Mouse (Mus musculus) midbrain, embryonic 10.5 days (tissue): ENCODE results near the gene Shtn1. TPM values are rescaled to one million over a fixed set of nuclear protein-coding genes. Genes with fewer than 3 reads are reported as not detected.

ENCODE experiments used
- DNase-seq: peaks from one replicate; pipeline ENCODE4 v3.0.0-alpha.2; 2017; ENCODE audit warnings: low spot score
- H3K27ac ChIP-seq: fragments of 300-500 bp; sonication (generic); replicated peaks from 2 replicates; pipeline ENCODE4 v1.5.1; 2016; ENCODE audit warnings: mild to moderate bottlenecking
- H3K27me3 ChIP-seq: fragments of 300-500 bp; sonication (generic); 2 replicates; pipeline ENCODE4 v1.6.1; 2016; ENCODE audit warnings: low read depth, mild to moderate bottlenecking; ENCODE audit not compliant: poor library complexity, severe bottlenecking
- H3K36me3 ChIP-seq: fragments of 300-500 bp; sonication (generic); 2 replicates; pipeline ENCODE4 v1.6.1; 2016; ENCODE audit warnings: mild to moderate bottlenecking, moderate library complexity
- H3K4me1 ChIP-seq: fragments of 300-500 bp; sonication (generic); 2 replicates; pipeline ENCODE4 v1.6.1; 2016
- H3K4me3 ChIP-seq: fragments of 300-500 bp; sonication (generic); 2 replicates; pipeline ENCODE4 v1.5.1; 2016; ENCODE audit warnings: mild to moderate bottlenecking, moderate library complexity
- H3K9me3 ChIP-seq: fragments of 300-500 bp; sonication (generic); replicated peaks from 2 replicates; pipeline ENCODE4 v1.6.1; 2016; ENCODE audit warnings: mild to moderate bottlenecking
- WGBS: fragments of 180-500 bp; shearing (Covaris S2); methylation state at CpG from one replicate; pipeline ENCODE4 v1.1.7; 2016; 5-methylcytosine and 5-hydroxymethylcytosine counted together
- polyA plus RNA-seq: library from polyadenylated mRNA; unstranded; fragments of >200 nt; fragmentation: Nextera tagmentation; extraction: Ambion mirVana; gene quantifications from 2 replicates; pipeline ENCODE4 v1.2.1, GENCODE M21; 2016

Shtn1 gene
- polyA plus RNA-seq, 1 experiment from 2014 or later: 0.75 TPM

DNA sequence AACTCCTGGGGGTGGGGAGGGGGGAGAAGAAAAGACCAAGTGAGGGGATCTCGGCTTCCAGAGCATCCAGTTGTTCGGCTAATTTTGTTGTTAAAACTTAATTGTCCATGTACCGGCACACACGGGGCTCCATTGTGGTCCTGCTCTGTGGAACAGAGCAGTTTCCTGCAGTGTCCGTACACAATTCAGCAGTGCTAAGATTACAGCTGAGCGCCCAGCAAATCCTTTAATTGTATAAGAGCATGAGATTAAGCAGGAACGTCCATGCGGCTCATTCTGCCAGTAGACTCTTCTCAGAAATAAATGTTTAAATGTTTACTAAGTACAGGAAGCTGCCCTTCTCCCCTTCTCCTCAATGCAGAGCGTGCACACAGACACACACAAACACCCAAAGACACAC, 94.3 kb downstream of the Shtn1 start:
- no peak overlapping the region for H3K27ac ChIP-seq
- DNase-seq: peak; percentile 44
- H3K9me3 ChIP-seq: no peaks in the 10 kb centered on the region
- no peaks in the 10 kb centered on the region for H3K36me3 ChIP-seq
- H3K4me1 ChIP-seq: peaks cover 35% of the 10 kb centered on the region
- peak overlapping the region; percentile 24; the same call in 1 of the 2 replicates for H3K4me3 ChIP-seq
- WGBS: 12% methylated on average over 9 of the region's 9 CpGs
- H3K27me3 ChIP-seq: peaks cover 100% of the 10 kb centered on the region

DNA sequence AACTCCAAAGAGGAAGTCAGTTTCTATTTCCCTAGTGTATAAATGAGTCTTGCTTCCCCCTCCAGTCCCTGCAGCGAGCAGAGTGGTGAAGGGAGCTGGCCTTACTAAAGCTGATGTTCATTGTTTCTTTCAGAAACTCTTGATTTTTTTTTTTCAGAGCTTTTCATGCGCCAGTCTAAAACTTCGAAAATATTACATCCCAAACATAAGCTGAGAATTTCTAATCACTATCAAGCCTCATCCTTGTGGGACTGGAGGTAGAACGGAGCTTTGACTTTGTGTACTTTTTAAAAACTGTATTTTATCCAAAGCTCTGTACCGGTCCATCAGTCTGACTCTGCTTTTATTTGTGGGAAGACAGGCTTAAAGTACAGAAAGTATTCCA, 95.9 kb downstream of the Shtn1 start:
- H3K27ac ChIP-seq: no peak overlapping the region
- peaks cover 100% of the 10 kb centered on the region for H3K27me3 ChIP-seq
- H3K36me3 ChIP-seq: no peaks in the 10 kb centered on the region
- no peak overlapping the region for H3K4me3 ChIP-seq
- WGBS: 45% methylated on average over 5 of the region's 5 CpGs
- H3K4me1 ChIP-seq: peaks cover 35% of the 10 kb centered on the region
- H3K9me3 ChIP-seq: no peaks in the 10 kb centered on the region
- DNase-seq: no peak

DNA sequence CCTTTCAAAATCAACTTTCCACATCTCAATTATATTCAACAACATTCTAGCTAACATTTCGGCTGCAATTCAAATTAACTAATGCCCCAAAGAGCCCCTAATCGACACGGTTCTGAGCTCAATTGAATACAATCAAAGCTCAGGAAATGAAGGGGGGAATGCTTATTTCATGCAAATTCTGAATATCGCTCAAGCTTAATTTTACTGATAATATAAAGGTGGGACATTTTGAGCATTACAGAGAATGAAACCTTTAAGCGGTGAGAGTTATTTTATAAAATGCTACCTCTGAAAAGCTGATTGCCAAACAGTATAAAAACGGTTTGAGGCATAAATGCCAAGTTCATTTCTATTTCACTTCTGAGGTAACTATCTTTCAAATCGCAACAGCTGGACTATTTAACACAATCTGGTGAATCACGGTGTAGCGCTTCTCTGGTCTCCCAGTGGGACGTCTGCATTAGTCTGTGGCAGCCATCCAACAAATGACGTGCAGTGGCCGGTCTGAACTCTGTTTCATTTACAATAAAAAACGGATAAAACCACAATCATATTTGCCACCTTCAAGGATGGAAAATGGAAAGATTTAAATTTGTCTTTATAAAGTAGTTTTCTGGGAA, 96.4 kb downstream of the Shtn1 start:
- Histone ChIP-seq H3K4me3 (no peak overlapping the region), H3K9me3 (no peaks in the 10 kb centered on the region), H3K27ac (no peak overlapping the region), H3K36me3 (no peaks in the 10 kb centered on the region), H3K4me1 (peaks cover 35% of the 10 kb centered on the region), H3K27me3 (peaks cover 100% of the 10 kb centered on the region)
- DNase-seq: no peak
- 39% methylated on average over 13 of the region's 13 CpGs for WGBS

DNA sequence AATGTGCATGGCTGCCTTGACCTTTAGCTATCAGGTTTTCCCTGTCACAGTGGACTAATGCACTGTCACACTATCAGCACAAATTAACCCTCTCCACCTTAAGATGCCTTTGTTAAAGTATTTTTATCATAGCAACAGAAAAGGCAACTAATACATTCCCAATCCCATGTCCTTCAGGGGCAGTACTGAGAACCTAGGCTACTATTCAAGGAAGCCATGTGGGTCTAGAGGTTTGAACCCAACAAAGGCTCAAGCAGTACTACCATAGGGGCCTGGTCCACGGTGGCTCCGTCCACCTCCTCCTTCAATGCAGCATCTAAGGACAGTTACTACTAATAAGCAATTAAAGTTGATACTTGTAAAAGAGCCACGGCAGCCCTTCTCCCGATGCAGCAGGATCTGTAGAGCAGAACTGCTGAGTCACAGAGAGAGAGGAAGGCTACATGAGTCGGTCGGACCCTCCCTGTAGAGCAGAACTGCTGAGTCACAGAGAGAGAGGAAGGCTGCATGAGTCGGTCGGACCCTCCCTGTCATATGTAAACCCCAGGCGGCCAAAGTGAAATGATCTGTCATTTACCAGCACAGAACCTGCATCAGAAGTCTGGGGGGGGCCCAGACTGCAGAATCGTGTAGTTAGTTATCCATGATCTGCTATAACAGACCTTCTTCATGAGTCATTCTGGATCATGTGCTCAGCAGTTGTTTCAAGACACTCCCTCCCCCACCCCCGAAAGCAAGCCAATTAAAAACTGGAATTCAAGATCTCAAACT, 97.3 kb downstream of the Shtn1 start:
- no peak overlapping the region for H3K27ac ChIP-seq
- no peak overlapping the region for H3K4me3 ChIP-seq
- 65% methylated on average over 11 of the region's 11 CpGs for WGBS
- H3K9me3 ChIP-seq: no peaks in the 10 kb centered on the region
- peaks cover 35% of the 10 kb centered on the region for H3K4me1 ChIP-seq
- H3K27me3 ChIP-seq: peaks cover 100% of the 10 kb centered on the region
- DNase-seq: no peak
- H3K36me3 ChIP-seq: no peaks in the 10 kb centered on the region

DNA sequence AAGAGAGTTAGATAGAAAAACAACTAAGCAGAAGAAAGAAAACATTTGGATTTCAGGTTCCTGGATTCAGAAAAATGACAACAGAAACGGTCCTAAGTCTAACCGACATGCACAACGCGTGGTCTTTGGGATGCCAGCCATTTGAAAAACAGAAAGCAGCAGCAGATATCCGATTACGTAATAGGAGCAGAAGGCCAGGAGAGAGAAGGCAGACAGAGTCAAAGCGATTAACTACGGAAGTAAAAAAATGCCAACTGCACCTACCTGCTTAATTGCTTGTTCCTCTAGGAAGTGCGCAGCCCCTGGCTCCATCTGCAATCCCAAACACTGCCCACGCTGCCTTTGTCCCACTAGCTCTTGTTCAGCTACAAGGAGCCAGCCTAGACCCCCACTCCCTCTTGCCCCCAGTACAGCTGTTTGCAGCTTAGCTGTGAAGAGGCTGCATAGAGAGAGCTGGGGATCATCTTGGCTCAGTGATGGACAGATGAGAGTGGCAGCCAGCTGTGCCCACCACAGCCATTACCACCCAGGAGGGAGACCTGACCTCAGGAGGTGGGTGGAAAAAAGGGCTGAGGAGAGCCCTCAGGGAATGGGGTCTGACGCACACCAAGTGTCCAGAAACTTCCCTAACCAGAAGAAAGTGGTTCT, 100.6 kb downstream of the Shtn1 start:
- Histone ChIP-seq H3K9me3 (no peaks in the 10 kb centered on the region), H3K27me3 (peaks cover 100% of the 10 kb centered on the region), H3K4me3 (no peak overlapping the region), H3K4me1 (peaks cover 18% of the 10 kb centered on the region), H3K27ac (no peak overlapping the region), H3K36me3 (no peaks in the 10 kb centered on the region)
- 82% methylated on average over 11 of the region's 11 CpGs for WGBS
- DNase-seq: no peak

DNA sequence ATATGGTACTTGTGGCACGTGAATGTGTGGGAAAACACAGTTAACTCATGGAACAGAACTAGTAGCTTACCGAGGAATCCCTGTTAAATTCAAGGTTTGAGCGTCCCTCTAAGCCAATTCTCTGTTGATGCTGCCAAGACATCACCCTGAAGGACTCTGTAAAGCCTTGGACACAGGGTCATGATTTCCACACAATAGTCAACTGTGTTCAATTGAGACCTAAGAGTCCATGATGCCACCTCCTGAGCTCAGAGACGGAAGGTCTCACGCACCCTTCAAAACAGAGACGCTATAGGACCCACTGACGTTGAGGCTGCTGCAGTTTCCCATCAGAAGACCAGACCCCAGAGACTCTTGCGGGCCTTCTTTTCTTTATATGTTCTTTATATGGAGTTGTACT, 101.8 kb downstream of the Shtn1 start:
- DNase-seq: no peak
- no peaks in the 10 kb centered on the region for H3K9me3 ChIP-seq
- H3K36me3 ChIP-seq: no peaks in the 10 kb centered on the region
- 78% methylated on average over 8 of the region's 8 CpGs for WGBS
- no peak overlapping the region for H3K4me3 ChIP-seq
- no peak overlapping the region for H3K27ac ChIP-seq
- peaks cover 100% of the 10 kb centered on the region for H3K27me3 ChIP-seq
- peaks cover 10% of the 10 kb centered on the region for H3K4me1 ChIP-seq

DNA sequence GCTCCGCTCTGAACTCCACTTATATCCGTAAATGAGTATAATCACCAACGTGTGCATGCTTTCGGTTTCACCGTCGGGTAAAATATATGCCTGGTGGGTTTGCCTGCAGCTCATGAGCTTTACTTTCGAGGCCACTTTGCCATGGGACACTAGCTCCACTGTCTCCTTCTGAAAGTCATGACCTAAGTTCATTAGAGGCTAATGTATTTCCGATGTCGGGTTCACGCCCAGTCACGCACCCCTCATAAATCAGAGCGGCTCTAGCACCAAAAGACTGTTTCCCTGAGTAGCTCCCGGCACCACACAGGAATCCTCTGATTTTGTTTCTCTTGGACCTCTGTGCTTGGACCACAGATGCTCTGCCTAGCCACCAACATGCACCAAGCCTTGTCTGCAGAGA, 105.1 kb downstream of the Shtn1 start:
- 89% methylated on average over 13 of the region's 13 CpGs for WGBS
- Histone ChIP-seq H3K4me3 (no peak overlapping the region), H3K4me1 (peaks cover 20% of the 10 kb centered on the region), H3K27ac (no peak overlapping the region), H3K36me3 (no peaks in the 10 kb centered on the region), H3K9me3 (no peaks in the 10 kb centered on the region), H3K27me3 (peaks cover 100% of the 10 kb centered on the region)
- DNase-seq: no peak

DNA sequence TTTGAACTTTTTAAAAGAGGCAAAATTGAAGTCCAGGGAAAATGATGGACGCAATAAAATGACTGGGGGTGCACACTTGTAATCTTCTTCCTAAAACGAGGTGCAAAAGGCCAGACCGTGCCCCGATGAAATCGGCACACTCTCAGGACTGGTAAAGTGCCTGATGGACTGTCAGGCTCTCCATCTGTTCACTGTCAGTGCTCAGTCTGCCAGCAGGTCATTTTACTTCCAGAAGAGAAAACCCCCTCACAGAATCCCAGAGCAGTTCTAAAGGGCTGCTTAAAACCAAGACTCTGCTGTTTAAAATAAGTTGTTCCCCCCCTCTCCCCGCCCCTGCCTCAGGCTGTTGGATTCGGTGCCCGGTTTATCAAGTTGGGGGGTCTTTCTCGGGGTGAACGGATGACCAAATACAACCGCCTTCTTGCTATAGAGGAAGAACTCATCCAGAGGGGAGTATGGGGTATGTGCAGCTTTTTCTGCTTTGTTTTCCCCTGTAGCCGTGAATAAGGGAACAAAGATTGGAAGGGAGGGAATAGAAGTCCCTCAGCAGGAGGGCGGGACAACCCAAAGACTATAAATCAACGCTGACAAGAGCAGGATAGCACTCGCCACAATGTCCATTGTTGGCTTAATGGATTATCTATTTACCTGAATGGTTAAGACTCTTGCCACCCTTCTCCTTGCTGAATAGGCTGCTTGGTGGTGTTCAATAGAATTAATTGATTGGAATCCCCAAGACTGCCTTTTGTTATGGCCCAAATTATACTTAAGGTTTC, 107.0 kb downstream of the Shtn1 start:
- Histone ChIP-seq H3K27ac (no peak overlapping the region), H3K27me3 (peaks cover 99% of the 10 kb centered on the region), H3K36me3 (no peaks in the 10 kb centered on the region), H3K4me3 (peak overlapping the region; percentile 28; the same call in 1 of the 2 replicates), H3K4me1 (peaks cover 20% of the 10 kb centered on the region), H3K9me3 (no peaks in the 10 kb centered on the region)
- 31% methylated on average over 15 of the region's 15 CpGs for WGBS
- peak; percentile 33 for DNase-seq

DNA sequence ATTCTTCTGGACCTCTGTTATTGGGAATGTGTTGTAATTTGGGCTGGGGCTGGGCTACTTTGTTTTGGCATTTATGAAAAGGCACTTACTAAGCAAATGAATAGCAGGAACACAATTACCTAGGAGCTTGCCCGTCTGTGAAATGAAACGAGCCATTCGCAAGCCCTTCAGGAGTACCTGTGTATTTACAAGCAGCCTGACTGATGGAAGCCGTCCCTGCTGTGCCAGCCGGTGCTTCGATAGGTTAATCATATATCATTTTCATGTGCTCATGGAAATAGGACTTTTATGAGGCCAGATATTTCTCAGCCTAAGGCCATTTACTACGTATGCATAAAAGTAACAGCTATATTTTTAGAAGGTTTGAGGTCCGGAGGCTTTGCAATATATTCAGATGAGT, 112.9 kb downstream of the Shtn1 start:
- H3K27me3 ChIP-seq: peaks cover 84% of the 10 kb centered on the region
- DNase-seq: no peak

DNA sequence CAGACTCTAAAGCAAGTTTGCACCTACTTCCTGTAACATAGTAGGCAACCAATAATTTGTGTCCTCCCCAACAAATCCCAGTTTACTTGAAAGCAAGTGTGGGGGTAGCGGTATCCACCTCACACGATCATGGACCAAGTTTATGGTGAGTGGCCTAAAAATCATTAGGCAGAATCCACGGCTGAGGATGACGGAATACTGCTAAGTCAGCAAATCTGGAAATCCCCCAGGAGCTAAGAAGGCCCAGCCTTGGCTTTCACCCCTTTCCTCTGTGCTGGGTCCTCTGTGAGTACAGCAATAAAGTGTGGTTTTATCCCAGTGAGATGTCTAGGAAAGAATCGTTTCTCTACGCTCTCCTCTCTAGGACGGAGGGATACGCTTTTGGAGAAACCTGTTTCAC, 121.1 kb downstream of the Shtn1 start:
- no peak overlapping the region for H3K4me3 ChIP-seq
- H3K27ac ChIP-seq: no peak overlapping the region
- WGBS: 94% methylated on average over 8 of the region's 8 CpGs
- no peaks in the 10 kb centered on the region for H3K4me1 ChIP-seq
- H3K9me3 ChIP-seq: no peaks in the 10 kb centered on the region
- peaks cover 65% of the 10 kb centered on the region for H3K27me3 ChIP-seq
- DNase-seq: no peak
- no peaks in the 10 kb centered on the region for H3K36me3 ChIP-seq

More for the DNA sequence above, 112.9 kb downstream of the Shtn1 start:
- H3K27ac ChIP-seq: no peak overlapping the region
- H3K9me3 ChIP-seq: no peaks in the 10 kb centered on the region
- no peaks in the 10 kb centered on the region for H3K36me3 ChIP-seq
- peaks cover 4% of the 10 kb centered on the region for H3K4me1 ChIP-seq
- H3K4me3 ChIP-seq: no peak overlapping the region
- WGBS: 87% methylated on average over 8 of the region's 8 CpGs

DNA sequence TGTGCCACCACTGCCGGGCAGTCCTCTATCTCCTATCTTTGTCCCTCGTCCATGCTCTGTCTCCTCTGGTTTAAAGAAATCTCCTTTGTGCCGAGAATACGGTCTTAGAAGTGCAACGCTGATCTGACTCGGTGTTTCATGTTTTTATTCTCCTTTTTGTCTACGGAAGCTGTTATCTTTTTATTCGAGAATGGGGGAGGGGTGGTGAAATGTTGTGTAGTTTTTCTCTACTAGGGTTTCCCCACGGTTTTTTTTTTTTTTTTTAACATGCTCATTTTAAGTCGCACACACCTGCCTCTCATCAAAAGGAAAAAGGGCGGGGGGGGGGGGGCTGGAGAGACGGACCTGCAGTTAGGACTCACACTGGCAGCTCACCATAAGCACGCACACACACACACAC, 123.7 kb downstream of the Shtn1 start:
- Histone ChIP-seq H3K4me1 (no peaks in the 10 kb centered on the region), H3K27me3 (peaks cover 69% of the 10 kb centered on the region), H3K4me3 (no peak overlapping the region), H3K36me3 (no peaks in the 10 kb centered on the region), H3K9me3 (no peaks in the 10 kb centered on the region), H3K27ac (no peak overlapping the region)
- no peak for DNase-seq
- WGBS: 83% methylated on average over 10 of the region's 13 CpGs

DNA sequence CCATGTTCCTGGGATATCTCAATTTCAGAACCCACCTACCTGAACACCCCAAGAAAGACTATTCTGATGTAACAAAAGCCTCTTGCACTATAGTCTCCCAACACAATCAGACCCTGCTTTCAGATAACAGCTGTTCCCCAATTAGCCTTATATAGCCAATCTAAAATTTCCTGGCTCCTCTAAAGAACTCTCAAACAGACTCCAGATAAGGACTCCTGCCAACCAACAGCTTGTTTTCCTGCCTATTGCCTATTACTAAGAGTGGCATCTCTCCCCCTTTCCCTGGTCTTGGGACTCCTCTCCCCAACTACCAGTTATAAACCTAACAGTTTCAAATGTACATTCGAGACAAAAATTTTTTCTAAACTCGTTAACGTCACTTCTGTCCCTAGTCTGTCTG, 124.4 kb downstream of the Shtn1 start:
- 94% methylated on average over 3 of the region's 3 CpGs for WGBS
- H3K4me1 ChIP-seq: no peaks in the 10 kb centered on the region
- no peak for DNase-seq
- H3K27ac ChIP-seq: no peak overlapping the region
- H3K9me3 ChIP-seq: no peaks in the 10 kb centered on the region
- no peak overlapping the region for H3K4me3 ChIP-seq
- peaks cover 73% of the 10 kb centered on the region for H3K27me3 ChIP-seq
- H3K36me3 ChIP-seq: no peaks in the 10 kb centered on the region
